24 mouse cellular contexts compared by ENCODE assay signal in the genomic region with DNA sequence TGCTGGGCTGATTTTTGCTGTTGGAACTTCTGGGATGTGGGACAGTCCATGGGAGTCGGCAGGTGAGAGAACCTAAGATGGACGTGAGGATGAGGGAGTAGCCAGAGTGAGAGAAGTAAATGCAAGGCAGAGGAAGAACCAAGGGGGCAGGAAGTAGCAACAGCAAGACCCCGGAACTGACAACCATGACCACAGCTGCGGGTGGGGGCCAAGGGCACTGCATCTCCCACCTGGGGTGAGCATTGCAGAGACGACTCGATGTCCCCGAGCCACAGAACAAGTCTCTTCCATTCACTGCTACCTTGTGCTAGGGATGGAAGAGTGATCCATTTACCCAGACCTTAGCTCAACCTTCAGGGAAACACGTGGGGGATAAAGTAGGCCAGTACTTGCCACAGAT.
A peak's percentile ranks its signal among the peaks of the same experiment; 100 is the strongest.
DNase-seq lines count a peak whose midpoint lies in the region; ATAC-seq and TF ChIP-seq lines count a peak whose summit lies in the region.
"Had no signal": no experiment of that assay in that cellular context is flagged by ENCODE, and none has a peak within 500 bp of the region (broad histone marks: within the 10 kb centered on the region; RNA-seq: fewer than 3 reads in every experiment).

No protein-coding gene starts in this region.

- no peaks in the 10 kb centered on the region for H3K27me3 ChIP-seq in thymus, adult 2 months (ENCODE audit: control insufficient read depth, insufficient read depth, low read length)
- H3K27me3 ChIP-seq in kidney, embryonic 14.5 days (ENCODE audit: control insufficient read depth, insufficient read depth, low read length): no peaks in the 10 kb centered on the region
- H3K27me3 ChIP-seq: forebrain, embryonic 13.5 days; heart, embryonic 12.5 days; heart, embryonic 15.5 days; hindbrain, embryonic 15.5 days had no signal

- no peak overlapping the region for H3K4me2 ChIP-seq in kidney, embryonic 14.5 days (replicated peaks; ENCODE audit: low read depth, low read length)
- H3K4me2 ChIP-seq: forebrain, embryonic 13.5 days; heart, embryonic 12.5 days; heart, embryonic 15.5 days; hindbrain, embryonic 15.5 days had no signal

- no peak for ATAC-seq in kidney, embryonic 14.5 days (ENCODE audit: low FRiP score, low TSS enrichment)
- no peak for ATAC-seq in inflammation-experienced regulatory T-cells, adult 6 months
- ATAC-seq: forebrain, embryonic 13.5 days; forebrain, embryonic 16.5 days had no signal

- no peaks in the 10 kb centered on the region for H3K9me3 ChIP-seq in kidney, embryonic 14.5 days (ENCODE audit: control insufficient read depth, low read length)
- H3K9me3 ChIP-seq: forebrain, embryonic 13.5 days; heart, embryonic 15.5 days; hindbrain, embryonic 15.5 days had no signal

- WGBS in thymus, adult 2 months: 52% methylated on average over 8 of the region's 8 CpGs
- WGBS in kidney, embryonic 14.5 days: 92% methylated on average over 8 of the region's 8 CpGs

- no peak for TF ChIP-seq CTCF in thymus, adult 2 months (IDR thresholded peaks at IDR 0.05; ENCODE audit: borderline replicate concordance, control insufficient read depth, extremely low read depth, insufficient read depth, low read length, poor library complexity)

- H3K36me3 ChIP-seq in thymus, adult 2 months (ENCODE audit: control insufficient read depth, insufficient read depth, low read length): peaks cover 12% of the 10 kb centered on the region; the same call in 1 of the 2 replicates
- peaks cover 9% of the 10 kb centered on the region; the same call in 1 of the 2 replicates for H3K36me3 ChIP-seq in kidney, embryonic 14.5 days (ENCODE audit: control insufficient read depth, insufficient read depth, low read length)

- TF ChIP-seq POLR2A in thymus, adult 2 months (IDR thresholded peaks at IDR 0.05; ENCODE audit: control insufficient read depth, extremely low read depth, insufficient read depth, low read length, poor library complexity): no peak

- H3K4me1 ChIP-seq in thymus, adult 2 months (replicated peaks; ENCODE audit: control insufficient read depth, insufficient read depth, low read length): peaks cover 32% of the 10 kb centered on the region
- peaks cover 8% of the 10 kb centered on the region; the same call in 1 of the 2 replicates for H3K4me1 ChIP-seq in kidney, embryonic 14.5 days (ENCODE audit: control insufficient read depth, insufficient read depth, low read length)

- no peak overlapping the region for H3K9ac ChIP-seq in kidney, embryonic 14.5 days (ENCODE audit: low read depth, low read length)
- H3K9ac ChIP-seq: forebrain, embryonic 13.5 days; heart, embryonic 12.5 days; heart, embryonic 15.5 days; hindbrain, embryonic 15.5 days had no signal

- no peak overlapping the region for H3K4me3 ChIP-seq in thymus, adult 2 months (ENCODE audit: control insufficient read depth, insufficient read depth, low read length)
- no peak overlapping the region for H3K4me3 ChIP-seq in kidney, embryonic 14.5 days (ENCODE audit: low read length)
- H3K4me3 ChIP-seq: forebrain, embryonic 10.5 days; forebrain, embryonic 13.5 days; gastrocnemius, adult 2 months; heart, embryonic 12.5 days; heart, embryonic 15.5 days; hindbrain, embryonic 10.5 days; hindbrain, embryonic 15.5 days had no signal

- DNase-seq in T-cell, adult 2 months (ENCODE audit: low spot score): peak; percentile 36
- peak; percentile 51 for DNase-seq in thymus, adult 2 months
- DNase-seq in thymus, postnatal 14 days: peak; percentile 74
- peak; percentile 73 for DNase-seq in thymus, postnatal 4 days
- no peak for DNase-seq in heart, adult 18-20 months
- DNase-seq: adrenal gland, postnatal 10 days; adrenal gland, postnatal 36 days; cerebellum, adult 18-20 months; cerebellum, adult 9-10 months; cerebellum, postnatal 14 days; gastrocnemius, adult 2 months; gastrocnemius, postnatal 14 days; heart, adult 11 months; heart, postnatal 10 days; heart, postnatal 36 days had no signal

- peak overlapping the region; percentile 81 for H3K27ac ChIP-seq in thymus, adult 2 months (ENCODE audit: control insufficient read depth, insufficient read depth, low read length)
- no peak overlapping the region for H3K27ac ChIP-seq in kidney, embryonic 14.5 days (ENCODE audit: low read depth, low read length)
- H3K27ac ChIP-seq: forebrain, embryonic 10.5 days; forebrain, embryonic 13.5 days; gastrocnemius, adult 2 months; heart, embryonic 15.5 days; hindbrain, embryonic 10.5 days; hindbrain, embryonic 15.5 days had no signal

Comparison
In these comparisons a context has a peak if more than half of its experiments do, and no peak if none do; other contexts are left out.
1. DNase-seq: peak in T-cell, adult 2 months (single experiment), thymus, adult 2 months (single experiment), thymus, postnatal 14 days (single experiment) and thymus, postnatal 4 days (single experiment); none in heart, adult 18-20 months (0 of 2).